Mouse (Mus musculus) erythroblast, embryonic 14.5 days (primary cell): ENCODE results near the gene Kif12. TPM values are rescaled to one million over a fixed set of nuclear protein-coding genes. Genes with fewer than 3 reads are reported as not detected.

ENCODE experiments used
- H3K27me3 ChIP-seq: 2 replicates; pipeline ENCODE4 v1.6.1; 2012; ENCODE audit warnings: inconsistent platforms; ENCODE audit not compliant: control insufficient read depth
- H3K36me3 ChIP-seq: 2 replicates; pipeline ENCODE4 v1.6.1; 2012; ENCODE audit warnings: mild to moderate bottlenecking, inconsistent platforms; ENCODE audit not compliant: control insufficient read depth
- H3K4me1 ChIP-seq: 2 replicates; pipeline ENCODE4 v1.6.1; 2012; ENCODE audit warnings: inconsistent platforms; ENCODE audit not compliant: control insufficient read depth
- H3K4me3 ChIP-seq: replicated peaks from 2 replicates; pipeline ENCODE3; 2012; ENCODE audit warnings: moderate library complexity, mild to moderate bottlenecking, inconsistent platforms
- H3K9me3 ChIP-seq: 2 replicates; pipeline ENCODE4 v1.6.1; 2012; ENCODE audit warnings: low read length, inconsistent platforms, mixed read lengths; ENCODE audit not compliant: control insufficient read depth
- GATA1 ChIP-seq: IDR thresholded peaks from 2 replicates; pipeline ENCODE4 v1.6.1; 2012; ENCODE audit warnings: low read length, inconsistent platforms, mixed read lengths
- TAL1 ChIP-seq: IDR thresholded peaks from 3 replicates; pipeline ENCODE4 v1.6.1; 2012; ENCODE audit warnings: low read length, inconsistent platforms, mixed read lengths
- polyA plus RNA-seq: library from polyadenylated mRNA; stranded (reverse); fragments of >175 nt; gene quantifications from 2 replicates; pipeline ENCODE4 v1.2.3, GENCODE M21; 2012

The Kif12 gene
- polyA plus RNA-seq, 1 experiment = not detected

- H3K27me3 ChIP-seq = peaks cover 43% of the 10 kb centered on the region
- H3K36me3 ChIP-seq = no peaks in the 10 kb centered on the region
- H3K9me3 ChIP-seq = no peaks in the 10 kb centered on the region
- peak within 1 kb of the TSS; percentile 40 for H3K4me3 ChIP-seq
- no peaks in the 10 kb centered on the region for H3K4me1 ChIP-seq
- TF ChIP-seq TAL1 (no peak), GATA1 (no peak)
These were observed 42.1 kb upstream of the Kif12 start, which contains the start of gene Col27a1 for GRCm38 (mm10) chr4:63213907-63214621. Gene Col27a1 (plus strand): TSS chr4:63214004.

GRCm38 (mm10) chr4:63205583-63205982 is 33.7 kb upstream of the Kif12 start:
- TF ChIP-seq TAL1 (no peak), GATA1 (no peak)
- Histone ChIP-seq H3K36me3 (no peaks in the 10 kb centered on the region), H3K27me3 (no peaks in the 10 kb centered on the region), H3K4me1 (no peaks in the 10 kb centered on the region), H3K9me3 (no peaks in the 10 kb centered on the region), H3K4me3 (no peak overlapping the region)

- Histone ChIP-seq H3K27me3 (no peaks in the 10 kb centered on the region), H3K4me3 (no peak overlapping the region), H3K36me3 (no peaks in the 10 kb centered on the region), H3K4me1 (no peaks in the 10 kb centered on the region), H3K9me3 (no peaks in the 10 kb centered on the region)
- TF ChIP-seq GATA1 (no peak), TAL1 (no peak)
These were observed 31.9 kb upstream of the Kif12 start for GRCm38 (mm10) chr4:63203874-63204273.

- no peak overlapping the region for H3K4me3 ChIP-seq
- TF ChIP-seq GATA1 (no peak), TAL1 (no peak)
- H3K36me3 ChIP-seq = no peaks in the 10 kb centered on the region
- no peaks in the 10 kb centered on the region for H3K4me1 ChIP-seq
- H3K27me3 ChIP-seq = no peaks in the 10 kb centered on the region
- H3K9me3 ChIP-seq = no peaks in the 10 kb centered on the region
These were observed 27.4 kb upstream of the Kif12 start for GRCm38 (mm10) chr4:63199366-63199765.

- TF ChIP-seq TAL1 = no peak
- TF ChIP-seq GATA1 = no peak
- H3K36me3 ChIP-seq = no peaks in the 10 kb centered on the region
- H3K27me3 ChIP-seq = no peaks in the 10 kb centered on the region
- H3K9me3 ChIP-seq = no peaks in the 10 kb centered on the region
- no peak overlapping the region for H3K4me3 ChIP-seq
- H3K4me1 ChIP-seq = no peaks in the 10 kb centered on the region
These were observed 22.4 kb upstream of the Kif12 start for GRCm38 (mm10) chr4:63194366-63194765.

GRCm38 (mm10) chr4:63191641-63192040 is 19.7 kb upstream of the Kif12 start:
- TF ChIP-seq TAL1 = no peak
- H3K4me3 ChIP-seq = no peak overlapping the region
- H3K4me1 ChIP-seq = no peaks in the 10 kb centered on the region
- no peaks in the 10 kb centered on the region for H3K27me3 ChIP-seq
- H3K9me3 ChIP-seq = no peaks in the 10 kb centered on the region
- H3K36me3 ChIP-seq = no peaks in the 10 kb centered on the region

- Histone ChIP-seq H3K27me3 (no peaks in the 10 kb centered on the region), H3K4me3 (no peak overlapping the region), H3K9me3 (no peaks in the 10 kb centered on the region), H3K36me3 (no peaks in the 10 kb centered on the region), H3K4me1 (no peaks in the 10 kb centered on the region)
- TF ChIP-seq GATA1 (no peak), TAL1 (no peak)
These were observed 14.4 kb upstream of the Kif12 start for GRCm38 (mm10) chr4:63186281-63186870.

- no peaks in the 10 kb centered on the region for H3K27me3 ChIP-seq
- no peaks in the 10 kb centered on the region for H3K9me3 ChIP-seq
- no peaks in the 10 kb centered on the region for H3K4me1 ChIP-seq
- H3K4me3 ChIP-seq = no peak overlapping the region
- no peak for TF ChIP-seq TAL1
- TF ChIP-seq GATA1 = no peak
- no peaks in the 10 kb centered on the region for H3K36me3 ChIP-seq
These were observed 9.6 kb upstream of the Kif12 start for GRCm38 (mm10) chr4:63181556-63181955.

GRCm38 (mm10) chr4:63171122-63171521 is 809 bp downstream of the Kif12 start:
- H3K27me3 ChIP-seq = no peaks in the 10 kb centered on the region
- no peaks in the 10 kb centered on the region for H3K4me1 ChIP-seq
- H3K36me3 ChIP-seq = no peaks in the 10 kb centered on the region; the same call in 1 of the 2 replicates
- no peaks in the 10 kb centered on the region for H3K9me3 ChIP-seq
- TF ChIP-seq TAL1 = no peak
- TF ChIP-seq GATA1 = no peak
- peak overlapping the region; percentile 45 for H3K4me3 ChIP-seq

GRCm38 (mm10) chr4:63170061-63170460 is 1.9 kb downstream of the Kif12 start:
- Histone ChIP-seq H3K4me3 (no peak overlapping the region), H3K4me1 (no peaks in the 10 kb centered on the region), H3K36me3 (no peaks in the 10 kb centered on the region; the same call in 1 of the 2 replicates), H3K9me3 (no peaks in the 10 kb centered on the region), H3K27me3 (no peaks in the 10 kb centered on the region)
- TF ChIP-seq TAL1 = no peak
- no peak for TF ChIP-seq GATA1
